Mouse (Mus musculus) thymus, adult 2 months (tissue): Measurements from ENCODE around the gene Cldn9. TPM values are rescaled to one million over a fixed set of nuclear protein-coding genes. Genes with fewer than 3 reads are reported as not detected.

Experiments
- DNase-seq: peaks from one replicate; pipeline ENCODE4 v3.0.0; 2021
- H3K27ac ChIP-seq: fragments of 200-500 bp; 2 replicates; pipeline ENCODE4 v1.5.1; 2012; ENCODE audit warnings: low read length, control low read depth; ENCODE audit not compliant: control insufficient read depth, insufficient read depth
- H3K27me3 ChIP-seq: fragments of 200-500 bp; 2 replicates; pipeline ENCODE4 v1.6.1; 2012; ENCODE audit warnings: mild to moderate bottlenecking, low read length, moderate library complexity, mixed read lengths; ENCODE audit not compliant: control insufficient read depth, insufficient read depth
- H3K36me3 ChIP-seq: fragments of 200-500 bp; 2 replicates; pipeline ENCODE4 v1.6.1; 2012; ENCODE audit warnings: mild to moderate bottlenecking, low read length, moderate library complexity; ENCODE audit not compliant: control insufficient read depth, insufficient read depth
- H3K4me1 ChIP-seq: fragments of 200-500 bp; replicated peaks from 2 replicates; pipeline ENCODE4 v1.6.1; 2012; ENCODE audit warnings: low read length; ENCODE audit not compliant: control insufficient read depth, insufficient read depth
- H3K4me3 ChIP-seq: fragments of 200-500 bp; 2 replicates; pipeline ENCODE4 v1.5.1; 2012; ENCODE audit warnings: mild to moderate bottlenecking, low read length, control low read depth, moderate library complexity; ENCODE audit not compliant: control insufficient read depth, insufficient read depth
- CTCF ChIP-seq: fragments of 200-500 bp; IDR thresholded peaks from 2 replicates; pipeline ENCODE4 v1.5.1; 2012; ENCODE audit warnings: mild to moderate bottlenecking, control low read depth, low read length, moderate library complexity, borderline replicate concordance; ENCODE audit not compliant: control insufficient read depth, poor library complexity, insufficient read depth; ENCODE audit errors: extremely low read depth
- POLR2A ChIP-seq: fragments of 200-500 bp; IDR thresholded peaks from 2 replicates; pipeline ENCODE4 v1.6.1; 2012; ENCODE audit warnings: mild to moderate bottlenecking, low read length, control low read depth, moderate library complexity; ENCODE audit not compliant: control insufficient read depth, poor library complexity, insufficient read depth; ENCODE audit errors: extremely low read depth
- WGBS: fragments of 180-500 bp; shearing (Covaris S2); methylation state at CpG from one replicate; pipeline ENCODE4 v1.1.7; 2018; 5-methylcytosine and 5-hydroxymethylcytosine counted together
- polyA plus RNA-seq: library from polyadenylated mRNA; depleted of rRNA; stranded (reverse); fragments of >200 nt; gene quantifications from 2 replicates; pipeline ENCODE4 v1.2.3, GENCODE M21; 2012

Gene Cldn9
- polyA plus RNA-seq, 1 experiment = 1.9 TPM

GRCm38 (mm10) chr17:23722376-23723125 lies 38.7 kb upstream of the Cldn9 start, which contains the start of gene 1520401A03Rik:
TSS of gene 1520401A03Rik (minus strand) at chr17:23722783.
- Histone ChIP-seq H3K27ac (no peak within 1 kb of the TSS), H3K4me3 (no peak within 1 kb of the TSS), H3K27me3 (no peaks in the 10 kb centered on the region), H3K36me3 (no peaks in the 10 kb centered on the region), H3K4me1 (peaks cover 11% of the 10 kb centered on the region; the same call in 1 of the 2 replicates)
- TF ChIP-seq CTCF = no peak
- no peak for TF ChIP-seq POLR2A
- WGBS = 94% methylated on average over 7 of the region's 7 CpGs
- DNase-seq = no peak

GRCm38 (mm10) chr17:23721886-23722285 lies 38.1 kb upstream of the Cldn9 start:
- WGBS = 98% methylated on average over 2 of the region's 2 CpGs
- no peaks in the 10 kb centered on the region for H3K27me3 ChIP-seq
- TF ChIP-seq CTCF = no peak
- no peak for TF ChIP-seq POLR2A
- H3K4me1 ChIP-seq = peaks cover 9% of the 10 kb centered on the region; the same call in 1 of the 2 replicates
- no peak overlapping the region for H3K4me3 ChIP-seq
- no peak for DNase-seq
- no peak overlapping the region for H3K27ac ChIP-seq
- H3K36me3 ChIP-seq = no peaks in the 10 kb centered on the region

GRCm38 (mm10) chr17:23719455-23719854 lies 35.6 kb upstream of the Cldn9 start:
- H3K36me3 ChIP-seq = no peaks in the 10 kb centered on the region
- no peak for DNase-seq
- TF ChIP-seq POLR2A = no peak
- TF ChIP-seq CTCF = no peak
- no peak overlapping the region for H3K27ac ChIP-seq
- WGBS = 58% methylated on average over 1 of the region's 1 CpGs
- H3K4me1 ChIP-seq = no peaks in the 10 kb centered on the region
- H3K27me3 ChIP-seq = no peaks in the 10 kb centered on the region
- H3K4me3 ChIP-seq = no peak overlapping the region

- H3K27ac ChIP-seq = no peak overlapping the region
- DNase-seq = no peak
- H3K36me3 ChIP-seq = no peaks in the 10 kb centered on the region
- no peak overlapping the region for H3K4me3 ChIP-seq
- H3K27me3 ChIP-seq = no peaks in the 10 kb centered on the region
- WGBS = 88% methylated on average over 2 of the region's 2 CpGs
- TF ChIP-seq CTCF (no peak), POLR2A (no peak)
- no peaks in the 10 kb centered on the region for H3K4me1 ChIP-seq
Observed at GRCm38 (mm10) chr17:23717003-23717402, 33.2 kb upstream of the Cldn9 start.

DNA sequence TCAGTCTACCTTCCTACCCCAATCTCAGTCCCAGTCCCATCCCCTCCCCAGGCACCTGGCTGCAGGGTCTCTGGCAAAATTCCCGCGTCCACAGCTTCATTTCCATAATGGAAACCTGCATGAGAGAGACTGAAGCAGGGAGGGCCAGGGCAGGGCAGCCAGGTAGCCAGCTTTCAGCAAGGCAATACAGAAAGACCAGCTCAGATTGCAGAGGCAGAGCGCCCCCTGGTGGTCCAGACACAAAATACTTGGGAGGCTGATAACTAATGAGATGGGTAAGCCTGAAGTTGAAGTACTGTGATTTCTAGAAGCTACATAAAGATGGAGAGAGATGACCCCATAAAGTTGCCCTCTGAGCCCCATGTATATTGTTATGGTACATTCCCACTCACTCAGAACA lies 22.4 kb upstream of the Cldn9 start:
- no peak overlapping the region for H3K27ac ChIP-seq
- peak; percentile 66 for DNase-seq
- H3K4me3 ChIP-seq = no peak overlapping the region
- WGBS = 3% methylated on average over 3 of the region's 3 CpGs
- no peaks in the 10 kb centered on the region for H3K27me3 ChIP-seq
- TF ChIP-seq CTCF = peak; percentile 79; the same call in 1 of the 2 replicates
- TF ChIP-seq POLR2A = no peak
- no peaks in the 10 kb centered on the region for H3K36me3 ChIP-seq
- no peaks in the 10 kb centered on the region for H3K4me1 ChIP-seq

DNA sequence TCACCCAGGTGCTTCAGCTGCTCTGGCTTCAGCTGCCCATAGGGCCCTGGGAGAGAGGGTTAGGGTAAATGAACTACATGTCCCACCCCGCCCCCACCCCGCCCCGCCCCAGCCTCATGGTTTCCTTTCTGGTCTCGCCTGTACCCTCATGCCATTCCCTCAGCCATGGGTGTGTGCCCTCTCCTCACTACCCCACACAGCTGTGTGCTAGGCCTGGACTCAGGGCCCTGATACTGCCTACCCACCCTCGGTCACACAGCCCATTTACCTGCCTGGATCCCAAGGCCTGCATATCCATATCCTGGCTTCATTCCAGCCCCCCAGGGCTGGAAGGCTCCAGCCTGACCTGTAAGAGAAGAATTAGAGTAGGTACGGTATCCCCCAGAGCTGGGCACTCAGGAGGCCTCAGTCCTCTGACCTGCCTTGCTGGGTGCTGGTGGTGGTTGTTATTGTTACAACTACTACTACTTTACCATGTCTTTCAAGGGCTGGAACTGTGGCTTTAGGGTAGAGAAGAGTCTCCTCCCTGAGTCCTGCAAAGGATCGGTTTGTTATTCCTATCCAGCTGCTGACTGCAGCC lies 21.8 kb upstream of the Cldn9 start:
- no peak for TF ChIP-seq POLR2A
- TF ChIP-seq CTCF = no peak
- no peak for DNase-seq
- H3K4me3 ChIP-seq = no peak overlapping the region
- no peaks in the 10 kb centered on the region for H3K27me3 ChIP-seq
- H3K4me1 ChIP-seq = no peaks in the 10 kb centered on the region
- 85% methylated on average over 7 of the region's 7 CpGs for WGBS
- H3K27ac ChIP-seq = no peak overlapping the region
- H3K36me3 ChIP-seq = no peaks in the 10 kb centered on the region

DNA sequence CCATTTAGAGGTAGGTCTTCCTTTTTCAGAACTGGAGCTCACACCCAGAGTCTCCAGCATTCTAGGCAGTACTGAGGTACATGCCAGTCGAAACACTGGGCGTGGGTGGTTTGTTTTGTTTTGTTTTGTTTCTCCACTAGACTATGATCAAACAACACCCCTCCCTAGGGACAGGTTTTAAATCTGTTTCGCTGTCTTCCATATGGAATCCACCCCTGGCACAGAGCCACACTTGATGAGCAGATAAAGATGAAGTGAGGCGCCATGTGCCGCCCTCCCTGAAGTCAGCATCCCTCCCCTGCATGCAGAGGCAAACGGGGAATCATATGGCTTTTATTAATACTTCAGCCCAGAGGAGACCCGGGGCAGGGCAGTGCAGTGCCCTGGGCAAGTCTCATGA lies 20.9 kb upstream of the Cldn9 start:
- TF ChIP-seq CTCF = no peak
- TF ChIP-seq POLR2A = no peak
- Histone ChIP-seq H3K27me3 (peaks cover 6% of the 10 kb centered on the region; the same call in 1 of the 2 replicates), H3K4me1 (peaks cover 3% of the 10 kb centered on the region; the same call in 1 of the 2 replicates), H3K36me3 (no peaks in the 10 kb centered on the region), H3K27ac (no peak overlapping the region), H3K4me3 (no peak overlapping the region)
- no peak for DNase-seq
- WGBS = 82% methylated on average over 7 of the region's 7 CpGs
